Mouse (Mus musculus) forebrain, embryonic 12.5 days (tissue): ENCODE measurements around the gene Plet1. TPM values are rescaled to one million over a fixed set of nuclear protein-coding genes. Genes with fewer than 3 reads are reported as not detected.

Experiments used
- ATAC-seq: fragments of 200-750 bp; cut with Nextera tagmentation; 2 replicates; pipeline ENCODE4 v1.8.0; 2017; ENCODE audit warnings: moderate TSS enrichment; ENCODE audit not compliant: low FRiP score
- H3K27ac ChIP-seq: fragments of 300-500 bp; sonication (generic); 2 replicates; pipeline ENCODE4 v1.5.1; 2016; ENCODE audit warnings: mild to moderate bottlenecking
- H3K27me3 ChIP-seq: fragments of 300-500 bp; sonication (generic); 2 replicates; pipeline ENCODE4 v1.6.1; 2016; ENCODE audit warnings: mild to moderate bottlenecking
- H3K36me3 ChIP-seq: fragments of 300-500 bp; sonication (generic); replicated peaks from 2 replicates; pipeline ENCODE4 v1.6.1; 2016; ENCODE audit warnings: mild to moderate bottlenecking
- H3K4me1 ChIP-seq: fragments of 300-500 bp; sonication (generic); 2 replicates; pipeline ENCODE4 v1.6.1; 2016
- H3K4me2 ChIP-seq: fragments of 300-500 bp; sonication (generic); 2 replicates; pipeline ENCODE4 v1.6.1; 2016; ENCODE audit warnings: mild to moderate bottlenecking, moderate library complexity
- H3K4me3 ChIP-seq: fragments of 300-500 bp; sonication (generic); replicated peaks from 2 replicates; pipeline ENCODE4 v1.5.1; 2016; ENCODE audit warnings: mild to moderate bottlenecking
- H3K9ac ChIP-seq: fragments of 300-500 bp; sonication (generic); 2 replicates; pipeline ENCODE4 v1.6.1; 2016; ENCODE audit warnings: mild to moderate bottlenecking
- H3K9me3 ChIP-seq: fragments of 300-500 bp; sonication (generic); 2 replicates; pipeline ENCODE4 v1.6.1; 2016
- WGBS: fragments of 180-500 bp; shearing (Covaris S2); methylation state at CpG from one replicate; pipeline ENCODE4 v1.1.7; 2016; 5-methylcytosine and 5-hydroxymethylcytosine counted together
- polyA plus RNA-seq: library from polyadenylated mRNA; unstranded; fragments of >200 nt; fragmentation: Nextera tagmentation; extraction: Ambion mirVana; gene quantifications from 2 replicates; pipeline ENCODE4 v1.2.1, GENCODE M21; 2016

Gene Plet1
- polyA plus RNA-seq, 1 experiment from 2014 or later, result 0.36 TPM

DNA sequence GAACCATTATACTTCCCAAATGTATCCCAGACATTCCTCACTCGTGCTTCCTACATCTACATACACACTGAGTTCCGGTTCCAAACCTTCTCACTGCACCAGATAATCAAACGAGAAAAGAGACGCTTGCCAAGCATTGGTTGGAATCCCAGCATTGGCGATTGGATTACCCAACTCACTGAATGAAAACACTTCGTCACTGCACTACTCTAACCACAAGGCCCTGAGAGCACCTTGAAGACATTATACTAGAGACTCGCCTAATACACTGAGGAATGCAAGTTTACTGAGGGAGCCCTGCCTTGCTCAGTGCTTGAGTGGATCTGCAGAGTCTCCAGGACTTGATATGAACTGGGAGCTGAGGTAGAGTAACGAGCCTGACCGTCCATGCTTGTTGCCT is 48.1 kb downstream of the Plet1 start:
- H3K4me2 ChIP-seq, result no peak overlapping the region
- H3K9ac ChIP-seq, result no peak overlapping the region
- peaks cover 3% of the 10 kb centered on the region; the same call in 1 of the 2 replicates for H3K4me1 ChIP-seq
- WGBS, result 73% methylated on average over 9 of the region's 9 CpGs
- no peaks in the 10 kb centered on the region for H3K36me3 ChIP-seq
- H3K4me3 ChIP-seq, result no peak overlapping the region
- no peak for ATAC-seq
- H3K27me3 ChIP-seq, result no peaks in the 10 kb centered on the region
- H3K9me3 ChIP-seq, result no peaks in the 10 kb centered on the region
- no peak overlapping the region for H3K27ac ChIP-seq

DNA sequence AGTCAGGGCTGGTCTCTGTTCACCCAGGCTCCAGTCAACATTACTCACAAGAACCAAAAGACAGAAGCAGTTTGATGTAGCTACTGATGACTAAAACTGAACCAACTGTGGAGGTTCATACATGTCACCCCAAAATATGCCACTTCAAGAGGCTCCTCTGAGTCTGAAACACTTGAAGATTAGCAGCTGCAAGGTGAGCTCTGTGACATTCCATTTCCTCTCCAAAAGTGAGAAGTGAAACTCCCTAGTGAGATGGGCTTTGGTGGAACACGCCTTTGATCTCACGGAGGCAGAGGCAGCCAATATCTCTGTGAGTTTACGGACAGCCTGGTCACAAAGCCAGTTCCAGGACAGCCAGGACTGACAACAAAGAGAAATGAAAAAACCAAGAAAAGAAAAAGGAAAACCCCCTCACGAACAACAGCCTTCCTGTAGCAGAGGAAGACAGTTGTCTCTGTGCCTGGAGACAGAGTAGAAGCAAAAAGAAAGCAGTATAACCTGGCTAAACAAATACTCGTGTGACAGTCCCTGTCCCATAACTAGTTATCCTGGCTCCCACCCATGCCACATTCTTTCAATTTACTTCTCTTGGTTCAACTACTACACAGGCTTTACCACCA is 53.6 kb downstream of the Plet1 start:
- H3K9ac ChIP-seq, result no peak overlapping the region
- H3K27me3 ChIP-seq, result no peaks in the 10 kb centered on the region
- 65% methylated on average over 5 of the region's 5 CpGs for WGBS
- H3K27ac ChIP-seq, result no peak overlapping the region
- H3K9me3 ChIP-seq, result no peaks in the 10 kb centered on the region
- no peak overlapping the region for H3K4me3 ChIP-seq
- no peaks in the 10 kb centered on the region for H3K36me3 ChIP-seq
- no peak overlapping the region for H3K4me2 ChIP-seq
- no peaks in the 10 kb centered on the region for H3K4me1 ChIP-seq
- ATAC-seq, result no peak

DNA sequence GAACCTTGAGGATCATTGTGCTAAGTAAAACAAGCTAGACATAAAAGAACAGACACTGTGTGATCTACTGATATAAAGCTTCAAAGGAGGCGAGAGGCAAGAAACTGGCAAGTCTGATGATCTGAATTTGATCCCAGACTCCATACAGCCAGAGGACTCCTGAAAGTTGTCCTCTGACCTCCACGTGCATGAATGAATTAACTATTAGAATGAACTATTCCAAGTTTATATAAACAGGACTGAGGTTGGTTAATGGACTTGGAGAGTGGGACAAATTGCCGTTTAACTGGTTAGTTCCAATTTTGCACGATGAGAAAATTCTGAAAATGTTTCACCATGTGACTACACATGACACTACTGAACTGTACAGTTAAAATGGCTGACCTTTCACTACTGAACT is 54.6 kb downstream of the Plet1 start:
- Histone ChIP-seq H3K27ac (no peak overlapping the region), H3K4me1 (peaks cover 4% of the 10 kb centered on the region), H3K9me3 (no peaks in the 10 kb centered on the region), H3K4me2 (no peak overlapping the region), H3K36me3 (no peaks in the 10 kb centered on the region), H3K9ac (no peak overlapping the region), H3K4me3 (no peak overlapping the region), H3K27me3 (no peaks in the 10 kb centered on the region)
- 86% methylated on average over 4 of the region's 4 CpGs for WGBS
- ATAC-seq, result no peak

DNA sequence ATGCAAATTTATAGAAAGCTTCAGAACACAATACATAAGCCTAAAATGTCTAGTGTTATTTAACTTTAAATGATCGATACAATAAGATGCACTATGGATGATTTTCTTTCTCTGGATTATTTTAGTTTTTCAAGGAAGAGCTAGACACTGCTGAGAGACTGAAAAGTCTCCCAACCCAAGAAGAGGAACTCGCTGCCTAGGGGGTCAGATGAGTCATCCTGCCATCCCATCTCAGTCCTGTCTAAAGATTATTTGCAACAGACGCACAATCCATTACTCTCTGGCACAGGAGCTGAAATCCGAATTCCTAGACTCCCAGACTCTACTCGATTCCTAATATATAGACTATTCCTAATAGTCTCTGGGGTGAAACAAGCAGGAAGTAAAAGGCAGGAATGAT is 57.9 kb downstream of the Plet1 start:
- H3K27me3 ChIP-seq, result no peaks in the 10 kb centered on the region
- 85% methylated on average over 5 of the region's 5 CpGs for whole genome bisulfite sequencing
- H3K9ac ChIP-seq, result no peak overlapping the region
- no peak overlapping the region for H3K4me2 ChIP-seq
- H3K4me3 ChIP-seq, result no peak overlapping the region
- peaks cover 16% of the 10 kb centered on the region for H3K4me1 ChIP-seq
- no peaks in the 10 kb centered on the region for H3K9me3 ChIP-seq
- H3K27ac ChIP-seq, result no peak overlapping the region
- H3K36me3 ChIP-seq, result no peaks in the 10 kb centered on the region
- no peak for ATAC-seq

DNA sequence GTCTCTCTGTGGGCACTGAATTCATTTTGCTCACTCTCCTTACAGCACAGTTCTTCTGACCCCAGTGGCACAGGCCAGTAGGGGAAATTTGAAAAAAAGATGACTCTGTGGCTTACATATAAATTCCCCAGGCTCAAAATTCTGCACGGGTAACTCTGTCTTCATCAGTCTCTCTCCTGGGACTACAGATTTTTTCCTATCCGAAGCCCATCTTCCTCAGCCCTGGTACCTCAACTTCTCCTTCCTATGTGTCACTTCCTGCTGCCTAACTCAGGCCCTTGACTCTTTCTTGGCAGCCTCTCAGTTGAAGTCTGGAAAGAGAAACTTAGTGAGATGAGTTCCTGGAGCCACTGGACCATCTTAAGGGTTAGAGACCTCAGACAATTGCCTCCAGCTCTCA is 59.2 kb downstream of the Plet1 start:
- Histone ChIP-seq H3K27ac (peak overlapping the region; percentile 93; the same call in 1 of the 2 replicates), H3K4me3 (no peak overlapping the region), H3K27me3 (no peaks in the 10 kb centered on the region), H3K36me3 (no peaks in the 10 kb centered on the region), H3K9ac (no peak overlapping the region), H3K4me2 (no peak overlapping the region), H3K9me3 (no peaks in the 10 kb centered on the region), H3K4me1 (peaks cover 16% of the 10 kb centered on the region)
- WGBS, result 89% methylated on average over 2 of the region's 2 CpGs
- ATAC-seq, result no peak

DNA sequence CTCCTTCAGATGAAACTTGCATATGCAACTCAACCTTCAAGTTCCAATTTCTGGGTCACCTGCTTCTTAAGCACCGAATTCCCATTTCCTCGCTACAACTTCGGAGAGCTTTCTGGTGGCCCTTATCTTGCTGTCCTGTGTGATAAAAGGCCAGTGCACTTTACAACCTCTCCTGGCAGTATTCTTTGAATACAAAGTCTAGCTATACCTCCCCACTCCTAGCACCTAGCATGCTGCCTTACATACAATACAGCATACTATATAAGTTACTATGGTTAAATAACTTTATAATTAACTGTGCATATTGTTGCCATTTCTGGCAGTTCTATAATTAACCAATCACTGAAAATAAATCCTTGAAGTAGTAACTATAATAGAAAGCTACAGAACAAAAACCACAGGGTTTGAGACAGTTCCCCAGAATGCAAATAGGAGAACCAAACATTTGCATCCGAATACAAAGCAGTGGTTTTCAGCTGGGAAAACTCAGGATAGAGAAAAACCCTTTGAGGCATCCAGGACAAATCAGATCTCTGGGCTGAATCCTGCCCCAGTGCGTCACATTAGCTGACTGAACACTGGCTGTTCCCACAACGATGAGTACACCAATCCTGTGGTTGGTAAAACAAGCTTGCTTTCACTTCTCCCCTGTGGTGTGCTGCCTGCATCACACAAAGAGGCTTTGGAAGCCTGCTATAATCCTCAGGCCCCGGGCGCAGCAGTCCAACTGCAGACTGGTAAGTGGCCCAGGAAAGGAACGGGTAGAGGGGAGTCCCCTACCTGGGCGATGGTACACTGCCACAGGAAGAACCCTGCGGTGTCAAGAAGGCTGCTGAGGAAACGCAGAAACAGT is 60.1 kb downstream of the Plet1 start, which contains the start of gene Il18:
Il18 (plus strand) TSS at position 587 of the 853 bp plus-strand sequence.
- Histone ChIP-seq H3K4me1 (peaks cover 16% of the 10 kb centered on the region), H3K27me3 (no peaks in the 10 kb centered on the region), H3K4me3 (peak within 1 kb of the TSS; percentile 25), H3K9ac (peak within 1 kb of the TSS; percentile 51), H3K36me3 (no peaks in the 10 kb centered on the region), H3K27ac (peak within 1 kb of the TSS; percentile 93), H3K9me3 (no peaks in the 10 kb centered on the region), H3K4me2 (peak within 1 kb of the TSS; percentile 54)
- ATAC-seq, result peak; percentile 95
- WGBS, result 12% methylated on average over 12 of the region's 12 CpGs

DNA sequence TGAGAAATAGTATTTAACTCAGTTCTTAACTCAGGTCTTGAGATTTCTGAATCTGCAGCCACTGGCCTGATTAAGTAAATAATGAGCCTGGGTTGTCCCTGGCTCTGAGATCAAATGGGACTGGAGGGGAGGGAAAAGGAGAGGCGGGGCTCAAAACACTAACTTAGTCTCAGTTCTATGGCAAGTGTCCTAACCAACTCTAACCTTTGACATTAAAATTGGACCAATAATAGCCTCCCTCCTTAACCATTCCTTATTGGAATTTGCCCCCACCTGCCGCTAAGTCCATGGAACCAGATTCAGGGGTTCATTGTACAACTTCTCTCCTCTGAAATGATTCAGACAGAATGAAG is 60.7 kb downstream of the Plet1 start, which contains the start of gene Bco2:
Bco2 (minus strand) TSS at position 88 of the 353 bp plus-strand sequence.
- H3K27me3 ChIP-seq, result no peaks in the 10 kb centered on the region
- H3K36me3 ChIP-seq, result no peaks in the 10 kb centered on the region
- H3K4me1 ChIP-seq, result peaks cover 16% of the 10 kb centered on the region
- H3K27ac ChIP-seq, result peak within 1 kb of the TSS; percentile 93
- ATAC-seq, result peak; percentile 70
- H3K9ac ChIP-seq, result peak within 1 kb of the TSS; percentile 51
- H3K4me3 ChIP-seq, result peak within 1 kb of the TSS; percentile 25
- peak within 1 kb of the TSS; percentile 54 for H3K4me2 ChIP-seq
- WGBS, result 0% methylated on average over 2 of the region's 2 CpGs
- H3K9me3 ChIP-seq, result no peaks in the 10 kb centered on the region

Other genes starting within 250 kb of the Plet1 start
- gene Rpl10-ps3, start 149.6 kb upstream of the Plet1 start, polyA plus RNA-seq, result 110 and 119 TPM in 2 replicates
- gene Pts, start 34.2 kb downstream of the Plet1 start, polyA plus RNA-seq, result 95.4 and 96.2 TPM in 2 replicates
- 12.3 and 16.1 TPM in 2 replicates for gene Il18, start 60.3 kb downstream of the Plet1 start, polyA plus RNA-seq
- 0.46 and 0.56 TPM in 2 replicates for gene Bco2, start 60.7 kb downstream of the Plet1 start, polyA plus RNA-seq
- gene Tex12, start 66.8 kb downstream of the Plet1 start, polyA plus RNA-seq, result 0.32 and 0.33 TPM in 2 replicates
- 219 and 221 TPM in 2 replicates for gene Sdhd, start 109.3 kb downstream of the Plet1 start, polyA plus RNA-seq
- gene Timm8b, start 109.4 kb downstream of the Plet1 start, polyA plus RNA-seq, result 385 and 386 TPM in 2 replicates
- 8.2 and 8.7 TPM in 2 replicates for gene Pih1d2, start 122.8 kb downstream of the Plet1 start, polyA plus RNA-seq
- 27.0 and 28.3 TPM in 2 replicates for gene Nkapd1, start 122.9 kb downstream of the Plet1 start, polyA plus RNA-seq
- 43.4 and 48.3 TPM in 2 replicates for gene Dlat, start 165.3 kb downstream of the Plet1 start, polyA plus RNA-seq
- gene Dixdc1, start 245.0 kb downstream of the Plet1 start, polyA plus RNA-seq, result 18.2 and 18.6 TPM in 2 replicates